Mouse (Mus musculus) hindbrain, embryonic 12.5 days (tissue): Measurements from ENCODE around the gene Stx19. TPM values are rescaled to one million over a fixed set of nuclear protein-coding genes. Genes with fewer than 3 reads are reported as not detected.

Experiments
- ATAC-seq: fragments of 200-750 bp; cut with Nextera tagmentation; 2 replicates; pipeline ENCODE4 v1.8.0; 2017; ENCODE audit warnings: moderate TSS enrichment; ENCODE audit not compliant: low FRiP score
- H3K27ac ChIP-seq: fragments of 300-500 bp; sonication (generic); 2 replicates; pipeline ENCODE4 v1.5.1; 2016; ENCODE audit warnings: mild to moderate bottlenecking
- H3K27me3 ChIP-seq: fragments of 300-500 bp; sonication (generic); 2 replicates; pipeline ENCODE4 v1.6.1; 2016; ENCODE audit warnings: mild to moderate bottlenecking
- H3K36me3 ChIP-seq: fragments of 300-500 bp; sonication (generic); 2 replicates; pipeline ENCODE4 v1.6.1; 2016; ENCODE audit warnings: mild to moderate bottlenecking
- H3K4me1 ChIP-seq: fragments of 300-500 bp; sonication (generic); 2 replicates; pipeline ENCODE4 v1.6.1; 2016
- H3K4me2 ChIP-seq: fragments of 300-500 bp; sonication (generic); replicated peaks from 2 replicates; pipeline ENCODE4 v1.6.1; 2016; ENCODE audit warnings: mild to moderate bottlenecking
- H3K4me3 ChIP-seq: fragments of 300-500 bp; sonication (generic); 2 replicates; pipeline ENCODE4 v1.5.1; 2016; ENCODE audit warnings: mild to moderate bottlenecking
- H3K9ac ChIP-seq: fragments of 300-500 bp; sonication (generic); 2 replicates; pipeline ENCODE4 v1.6.1; 2016; ENCODE audit warnings: mild to moderate bottlenecking, moderate library complexity
- H3K9me3 ChIP-seq: fragments of 300-500 bp; sonication (generic); replicated peaks from 2 replicates; pipeline ENCODE4 v1.6.1; 2016; ENCODE audit warnings: mild to moderate bottlenecking
- WGBS: fragments of 180-500 bp; shearing (Covaris S2); methylation state at CpG from one replicate; pipeline ENCODE4 v1.1.7; 2016; 5-methylcytosine and 5-hydroxymethylcytosine counted together
- polyA plus RNA-seq: library from polyadenylated mRNA; unstranded; fragments of >200 nt; fragmentation: Nextera tagmentation; extraction: Ambion mirVana; gene quantifications from 2 replicates; pipeline ENCODE4 v1.2.1, GENCODE M21; 2016

Gene Stx19
- polyA plus RNA-seq: 0.48 and 0.50 TPM in 2 replicates

GRCm38 (mm10) chr16:62814491-62814890, at the start of gene Stx19:
TSS of gene Stx19 (plus strand) at chr16:62814676.
- Histone ChIP-seq H3K4me3 (no peak within 1 kb of the TSS), H3K9me3 (no peaks in the 10 kb centered on the region), H3K36me3 (no peaks in the 10 kb centered on the region; the same call in 1 of the 2 replicates), H3K4me2 (no peak within 1 kb of the TSS), H3K27me3 (no peaks in the 10 kb centered on the region), H3K27ac (no peak within 1 kb of the TSS), H3K9ac (no peak within 1 kb of the TSS), H3K4me1 (no peaks in the 10 kb centered on the region)
- 89% methylated on average over 5 of the region's 5 CpGs for WGBS
- ATAC-seq: no peak

- Histone ChIP-seq H3K4me1 (no peaks in the 10 kb centered on the region), H3K27me3 (no peaks in the 10 kb centered on the region), H3K9ac (no peak overlapping the region), H3K4me3 (no peak overlapping the region), H3K4me2 (no peak overlapping the region), H3K36me3 (no peaks in the 10 kb centered on the region), H3K27ac (no peak overlapping the region), H3K9me3 (no peaks in the 10 kb centered on the region)
- WGBS: 84% methylated on average over 4 of the region's 4 CpGs
- ATAC-seq: no peak
Observed at GRCm38 (mm10) chr16:62773462-62773861, 41.0 kb upstream of the Stx19 start.

- 82% methylated on average over 11 of the region's 11 CpGs for WGBS
- ATAC-seq: no peak
- Histone ChIP-seq H3K4me2 (no peak overlapping the region), H3K4me3 (no peak overlapping the region), H3K36me3 (no peaks in the 10 kb centered on the region), H3K9me3 (no peaks in the 10 kb centered on the region), H3K4me1 (no peaks in the 10 kb centered on the region), H3K27ac (no peak overlapping the region), H3K27me3 (no peaks in the 10 kb centered on the region), H3K9ac (no peak overlapping the region)
Observed at GRCm38 (mm10) chr16:62776034-62776433, 38.4 kb upstream of the Stx19 start.

GRCm38 (mm10) chr16:62778282-62778681, 36.2 kb upstream of the Stx19 start:
- no peaks in the 10 kb centered on the region for H3K27me3 ChIP-seq
- ATAC-seq: 0 out of 2 replicates have a peak, but pooled peaks have one; percentile 14
- WGBS: 67% methylated on average over 10 of the region's 10 CpGs
- 0 out of 2 replicates have a peak, but pooled peaks cover 3% of the 10 kb centered on the region for H3K36me3 ChIP-seq
- no peak overlapping the region for H3K9ac ChIP-seq
- no peak overlapping the region for H3K4me3 ChIP-seq
- H3K4me1 ChIP-seq: no peaks in the 10 kb centered on the region
- H3K9me3 ChIP-seq: no peaks in the 10 kb centered on the region
- no peak overlapping the region for H3K4me2 ChIP-seq
- no peak overlapping the region for H3K27ac ChIP-seq

- H3K9me3 ChIP-seq: no peaks in the 10 kb centered on the region
- WGBS: 71% methylated on average over 5 of the region's 5 CpGs
- H3K4me2 ChIP-seq: no peak overlapping the region
- no peak overlapping the region for H3K27ac ChIP-seq
- no peak overlapping the region for H3K4me3 ChIP-seq
- no peak for ATAC-seq
- H3K4me1 ChIP-seq: peaks cover 14% of the 10 kb centered on the region
- 0 out of 2 replicates have a peak, but pooled peaks cover 3% of the 10 kb centered on the region for H3K36me3 ChIP-seq
- no peak overlapping the region for H3K9ac ChIP-seq
- H3K27me3 ChIP-seq: no peaks in the 10 kb centered on the region
Observed at GRCm38 (mm10) chr16:62782229-62782628, 32.2 kb upstream of the Stx19 start.

GRCm38 (mm10) chr16:62786621-62787331, 27.7 kb upstream of the Stx19 start, which contains the start of gene Nsun3:
TSS of gene Nsun3 (minus strand) at chr16:62786818.
- peak within 1 kb of the TSS; percentile 78 for H3K4me3 ChIP-seq
- WGBS: 2% methylated on average over 41 of the region's 41 CpGs
- no peaks in the 10 kb centered on the region for H3K36me3 ChIP-seq
- H3K9ac ChIP-seq: peak within 1 kb of the TSS; percentile 79
- H3K4me1 ChIP-seq: peaks cover 14% of the 10 kb centered on the region
- peak within 1 kb of the TSS; percentile 71 for H3K4me2 ChIP-seq
- H3K9me3 ChIP-seq: no peaks in the 10 kb centered on the region
- peak within 1 kb of the TSS; percentile 88 for H3K27ac ChIP-seq
- peak; percentile 96 for ATAC-seq
- H3K27me3 ChIP-seq: no peaks in the 10 kb centered on the region

GRCm38 (mm10) chr16:62796608-62797007, 17.9 kb upstream of the Stx19 start:
- Histone ChIP-seq H3K4me3 (no peak overlapping the region), H3K36me3 (0 out of 2 replicates have a peak, but pooled peaks cover 7% of the 10 kb centered on the region), H3K27me3 (no peaks in the 10 kb centered on the region), H3K9ac (no peak overlapping the region), H3K4me2 (no peak overlapping the region), H3K27ac (no peak overlapping the region), H3K9me3 (no peaks in the 10 kb centered on the region), H3K4me1 (no peaks in the 10 kb centered on the region)
- ATAC-seq: no peak
- WGBS: 90% methylated on average over 1 of the region's 1 CpGs

GRCm38 (mm10) chr16:62798808-62799207, 15.7 kb upstream of the Stx19 start:
- 94% methylated on average over 3 of the region's 3 CpGs for WGBS
- Histone ChIP-seq H3K27me3 (no peaks in the 10 kb centered on the region), H3K4me3 (no peak overlapping the region), H3K4me2 (no peak overlapping the region), H3K27ac (no peak overlapping the region), H3K36me3 (peaks cover 12% of the 10 kb centered on the region; the same call in 1 of the 2 replicates), H3K9me3 (no peaks in the 10 kb centered on the region), H3K4me1 (no peaks in the 10 kb centered on the region), H3K9ac (no peak overlapping the region)
- ATAC-seq: no peak

- H3K4me3 ChIP-seq: no peak overlapping the region
- ATAC-seq: no peak
- no peaks in the 10 kb centered on the region for H3K27me3 ChIP-seq
- no peak overlapping the region for H3K27ac ChIP-seq
- H3K9me3 ChIP-seq: no peaks in the 10 kb centered on the region
- H3K9ac ChIP-seq: no peak overlapping the region
- H3K36me3 ChIP-seq: peaks cover 12% of the 10 kb centered on the region; the same call in 1 of the 2 replicates
- H3K4me1 ChIP-seq: no peaks in the 10 kb centered on the region
- H3K4me2 ChIP-seq: no peak overlapping the region
- WGBS: 89% methylated on average over 4 of the region's 4 CpGs
Observed at GRCm38 (mm10) chr16:62799426-62799825, 15.1 kb upstream of the Stx19 start.

- H3K4me1 ChIP-seq: no peaks in the 10 kb centered on the region
- 91% methylated on average over 3 of the region's 3 CpGs for WGBS
- no peak overlapping the region for H3K4me3 ChIP-seq
- no peaks in the 10 kb centered on the region for H3K9me3 ChIP-seq
- peaks cover 16% of the 10 kb centered on the region; the same call in 1 of the 2 replicates for H3K36me3 ChIP-seq
- no peaks in the 10 kb centered on the region for H3K27me3 ChIP-seq
- no peak overlapping the region for H3K9ac ChIP-seq
- no peak overlapping the region for H3K27ac ChIP-seq
- no peak overlapping the region for H3K4me2 ChIP-seq
- ATAC-seq: no peak
Observed at GRCm38 (mm10) chr16:62799839-62800238, 14.6 kb upstream of the Stx19 start.

- H3K9me3 ChIP-seq: no peaks in the 10 kb centered on the region
- no peak overlapping the region for H3K9ac ChIP-seq
- WGBS: 91% methylated on average over 3 of the region's 3 CpGs
- H3K36me3 ChIP-seq: peaks cover 13% of the 10 kb centered on the region; the same call in 1 of the 2 replicates
- peaks cover 6% of the 10 kb centered on the region; the same call in 1 of the 2 replicates for H3K4me1 ChIP-seq
- ATAC-seq: no peak
- H3K4me2 ChIP-seq: no peak overlapping the region
- no peaks in the 10 kb centered on the region for H3K27me3 ChIP-seq
- H3K27ac ChIP-seq: no peak overlapping the region
- no peak overlapping the region for H3K4me3 ChIP-seq
Observed at GRCm38 (mm10) chr16:62804621-62805020, 9.9 kb upstream of the Stx19 start.

GRCm38 (mm10) chr16:62807249-62807979, 7.1 kb upstream of the Stx19 start:
- no peaks in the 10 kb centered on the region for H3K9me3 ChIP-seq
- 70% methylated on average over 8 of the region's 8 CpGs for WGBS
- H3K9ac ChIP-seq: no peak overlapping the region
- no peak overlapping the region for H3K4me2 ChIP-seq
- peaks cover 4% of the 10 kb centered on the region; the same call in 1 of the 2 replicates for H3K36me3 ChIP-seq
- no peak overlapping the region for H3K27ac ChIP-seq
- no peak overlapping the region for H3K4me3 ChIP-seq
- H3K4me1 ChIP-seq: peaks cover 6% of the 10 kb centered on the region; the same call in 1 of the 2 replicates
- no peak for ATAC-seq
- H3K27me3 ChIP-seq: no peaks in the 10 kb centered on the region
